Mouse (Mus musculus) C2C12 (cell line): Measurements from ENCODE around the gene Vgll4. TPM values are rescaled to one million over a fixed set of nuclear protein-coding genes. Genes with fewer than 3 reads are reported as not detected.

Experiments
- H3K27me3 ChIP-seq: one replicate; pipeline ENCODE4 v1.6.1; 2011; ENCODE audit not compliant: control insufficient read depth, insufficient read depth, insufficient read length
- H3K36me3 ChIP-seq: one replicate; pipeline ENCODE4 v1.6.1; 2011; ENCODE audit not compliant: control insufficient read depth, insufficient read depth
- H3K4me3 ChIP-seq: one replicate; pipeline ENCODE4 v1.5.1; 2011; ENCODE audit warnings: mild to moderate bottlenecking, control low read depth; ENCODE audit not compliant: poor library complexity, insufficient read depth, severe bottlenecking
- H3K79me2 ChIP-seq: one replicate; pipeline ENCODE4 v1.6.1; 2011; ENCODE audit not compliant: control insufficient read depth, insufficient read depth
- H3K79me3 ChIP-seq: one replicate; pipeline ENCODE4 v1.6.1; 2011; ENCODE audit warnings: low read depth, control low read depth
- H3ac ChIP-seq: one replicate; pipeline ENCODE3; 2011; ENCODE audit warnings: low read depth; ENCODE audit not compliant: control insufficient read depth, insufficient read length
- CEBPB ChIP-seq: IDR thresholded peaks from one replicate; pipeline ENCODE4 v1.6.1; 2011; ENCODE audit warnings: low read depth, mild to moderate bottlenecking, control low read depth, moderate library complexity
- CTCF ChIP-seq: IDR thresholded peaks from one replicate; pipeline ENCODE4 v1.5.1; 2011; ENCODE audit not compliant: control insufficient read depth, insufficient read depth, insufficient read length
- FOSL1 ChIP-seq: IDR thresholded peaks from one replicate; pipeline ENCODE4 v1.8.0; 2011; ENCODE audit warnings: mild to moderate bottlenecking, low read length; ENCODE audit not compliant: poor library complexity, insufficient read depth, severe bottlenecking
- MAX ChIP-seq: IDR thresholded peaks from one replicate; pipeline ENCODE4 v1.6.1; 2011; ENCODE audit warnings: mild to moderate bottlenecking, control low read depth
- MYOD1 ChIP-seq: IDR thresholded peaks from one replicate; pipeline ENCODE4 v1.6.1; 2011; ENCODE audit warnings: low read depth; ENCODE audit not compliant: control insufficient read depth, insufficient read length
- MYOG ChIP-seq: IDR thresholded peaks from one replicate; pipeline ENCODE4 v1.6.1; 2011; ENCODE audit not compliant: control insufficient read depth, insufficient read length; ENCODE audit errors: extremely low read depth
- USF1 ChIP-seq: IDR thresholded peaks from one replicate; pipeline ENCODE4 v1.6.1; 2011; ENCODE audit warnings: low read depth, mild to moderate bottlenecking, control low read depth, moderate library complexity
- polyA plus RNA-seq: library from polyadenylated mRNA; unstranded; fragments of >200 nt; fragmentation: generic; extraction: Trizol; gene quantifications from one replicate; pipeline ENCODE4 v1.2.1, GENCODE M21; 2012; ENCODE audit warnings: missing spikeins

Vgll4 gene
- polyA plus RNA-seq, 1 experiment: 30.7 TPM

DNA sequence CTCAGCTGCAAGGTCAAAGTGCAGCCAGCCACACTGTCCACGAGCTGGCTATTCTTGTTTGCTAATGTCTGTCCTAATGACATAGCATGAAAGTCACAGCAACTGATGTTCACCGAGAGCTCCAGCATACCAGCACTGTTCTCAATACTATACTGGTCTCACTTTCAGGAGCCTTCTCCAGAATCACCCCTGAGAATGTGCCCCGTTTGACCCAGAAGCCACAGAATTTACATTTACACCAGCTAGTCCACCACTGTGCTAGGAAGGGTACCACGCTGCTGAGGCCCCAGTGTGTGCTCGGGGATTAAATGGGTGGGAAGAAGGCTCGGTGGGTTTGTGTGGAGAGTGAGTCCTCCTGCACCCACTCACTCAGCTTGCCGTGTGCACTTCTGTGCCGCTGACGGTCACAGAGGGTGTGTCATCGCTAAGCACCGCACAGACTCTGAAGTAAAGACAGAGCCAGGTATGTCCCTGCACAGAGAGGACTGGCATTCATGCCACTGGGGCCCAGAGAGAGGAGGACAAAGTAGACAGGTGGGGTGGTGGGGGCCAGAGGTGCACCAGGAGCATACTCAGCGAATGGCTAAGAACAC is 122.1 kb downstream of the Vgll4 start:
- H3ac ChIP-seq: no peak overlapping the region
- no peaks in the 10 kb centered on the region for H3K36me3 ChIP-seq
- H3K79me2 ChIP-seq: no peaks in the 10 kb centered on the region
- H3K79me3 ChIP-seq: no peaks in the 10 kb centered on the region
- H3K4me3 ChIP-seq: no peak overlapping the region
- TF ChIP-seq CEBPB (no peak), MAX (no peak), CTCF (no peak), MYOD1 (no peak), MYOG (no peak), FOSL1 (no peak), USF1 (no peak)
- no peaks in the 10 kb centered on the region for H3K27me3 ChIP-seq

- TF ChIP-seq FOSL1 (no peak), MYOD1 (no peak), CEBPB (no peak), USF1 (no peak), CTCF (no peak)
- Histone ChIP-seq H3K79me3 (no peaks in the 10 kb centered on the region), H3ac (no peak overlapping the region), H3K4me3 (no peak overlapping the region), H3K36me3 (no peaks in the 10 kb centered on the region), H3K79me2 (no peaks in the 10 kb centered on the region), H3K27me3 (no peaks in the 10 kb centered on the region)
These were observed 123.5 kb downstream of the Vgll4 start for GRCm38 (mm10) chr6:114846153-114846772.

DNA sequence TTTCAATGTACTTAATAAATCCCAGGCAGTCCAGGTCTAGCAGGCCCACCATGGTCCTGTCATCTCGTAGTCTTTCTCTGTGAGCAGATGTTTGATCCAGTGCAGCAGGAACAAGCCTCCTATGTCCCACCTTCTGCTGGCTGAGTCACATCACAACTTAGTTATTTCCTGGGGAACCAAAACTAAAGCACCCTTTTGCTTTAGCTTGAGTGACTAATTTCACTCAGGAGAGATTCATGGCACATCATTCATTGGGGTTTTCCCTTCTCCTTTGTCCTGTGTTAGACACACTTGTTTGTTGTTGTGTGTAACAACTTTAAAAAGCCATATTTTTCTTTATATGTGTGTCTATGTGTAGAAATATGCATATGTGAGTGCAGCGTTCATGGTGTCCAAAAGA is 126.9 kb downstream of the Vgll4 start:
- no peak overlapping the region for H3ac ChIP-seq
- TF ChIP-seq USF1 (no peak), MAX (no peak), MYOD1 (no peak), FOSL1 (no peak), CTCF (no peak), MYOG (no peak), CEBPB (no peak)
- no peak overlapping the region for H3K4me3 ChIP-seq
- no peaks in the 10 kb centered on the region for H3K79me3 ChIP-seq
- no peaks in the 10 kb centered on the region for H3K27me3 ChIP-seq
- H3K36me3 ChIP-seq: no peaks in the 10 kb centered on the region
- H3K79me2 ChIP-seq: no peaks in the 10 kb centered on the region

DNA sequence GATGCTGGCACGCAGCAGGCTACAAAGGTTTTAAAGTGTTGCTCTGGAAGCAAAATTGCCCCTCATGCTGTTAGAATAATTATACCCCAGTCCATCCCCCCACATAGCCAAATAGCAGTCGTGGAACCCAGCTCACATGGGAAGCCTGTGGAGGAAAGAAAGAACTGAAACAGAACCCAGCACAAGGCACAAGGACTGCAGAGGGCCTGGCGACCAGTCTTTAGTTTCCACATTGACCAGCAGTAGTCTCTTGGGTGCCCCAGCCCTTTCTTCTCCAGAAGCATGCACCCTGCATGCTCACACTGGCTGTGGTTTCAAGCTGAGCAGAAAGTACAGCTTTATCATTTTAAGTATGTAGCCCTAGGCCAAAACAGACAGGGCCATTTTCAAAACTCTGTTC is 127.7 kb downstream of the Vgll4 start:
- no peaks in the 10 kb centered on the region for H3K36me3 ChIP-seq
- no peaks in the 10 kb centered on the region for H3K79me3 ChIP-seq
- no peaks in the 10 kb centered on the region for H3K27me3 ChIP-seq
- no peaks in the 10 kb centered on the region for H3K79me2 ChIP-seq
- H3ac ChIP-seq: no peak overlapping the region
- no peak overlapping the region for H3K4me3 ChIP-seq
- TF ChIP-seq FOSL1 (no peak), MYOG (no peak)

DNA sequence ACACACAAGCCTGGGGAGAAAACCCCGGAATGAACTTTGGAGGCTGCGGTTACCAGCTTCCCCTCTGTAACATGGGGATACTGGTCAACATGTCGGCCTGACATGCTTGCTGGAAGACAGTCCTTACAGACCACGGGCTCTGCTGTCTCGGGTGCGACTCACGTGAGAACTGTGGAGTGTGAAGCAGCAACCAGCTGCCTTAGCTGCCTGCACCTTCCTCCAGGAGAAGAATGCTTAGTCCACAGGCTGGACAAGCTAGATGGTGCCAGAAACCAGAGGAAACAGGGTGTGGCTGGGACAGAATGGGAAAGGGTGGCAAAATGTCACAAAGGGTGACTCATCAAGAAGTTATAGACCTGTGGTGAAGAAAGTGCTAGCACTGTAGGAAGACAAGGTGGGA is 129.8 kb downstream of the Vgll4 start:
- Histone ChIP-seq H3K27me3 (no peaks in the 10 kb centered on the region), H3K36me3 (no peaks in the 10 kb centered on the region), H3K79me2 (no peaks in the 10 kb centered on the region), H3ac (no peak overlapping the region), H3K4me3 (no peak overlapping the region), H3K79me3 (no peaks in the 10 kb centered on the region)
- TF ChIP-seq MYOG (no peak), MAX (peak; percentile 59), MYOD1 (no peak)

DNA sequence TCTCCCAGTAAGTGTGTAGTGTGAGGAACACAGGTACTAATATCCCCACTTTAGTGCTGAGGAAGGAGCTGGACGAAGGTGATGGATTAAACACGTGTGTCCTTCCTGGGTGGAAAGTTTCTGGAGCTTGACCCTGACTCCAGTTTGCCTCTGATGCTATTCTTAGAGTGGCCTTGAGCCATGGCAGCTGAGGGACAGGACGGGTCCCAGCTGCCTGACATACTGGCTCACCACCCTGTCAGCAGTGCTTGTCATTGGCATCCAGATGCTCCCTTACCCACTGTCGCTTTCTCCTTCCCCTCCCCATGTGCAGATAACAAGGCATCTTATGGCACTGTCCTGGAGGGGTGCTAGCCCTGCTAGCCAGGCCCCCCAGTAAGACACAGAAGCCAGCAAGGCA is 130.9 kb downstream of the Vgll4 start:
- Histone ChIP-seq H3K27me3 (no peaks in the 10 kb centered on the region), H3K79me3 (no peaks in the 10 kb centered on the region), H3K36me3 (no peaks in the 10 kb centered on the region), H3K79me2 (no peaks in the 10 kb centered on the region), H3ac (no peak overlapping the region), H3K4me3 (no peak overlapping the region)
- TF ChIP-seq USF1 (no peak), CEBPB (no peak), MAX (no peak), FOSL1 (no peak), MYOD1 (no peak), MYOG (no peak), CTCF (no peak)
